10 mouse cellular contexts compared by ENCODE assay signal in genomic region chr4:134430381-134431004, GRCm38 (mm10). TPM values are rescaled to one million over a fixed set of nuclear protein-coding genes. Genes with fewer than 3 reads are reported as not detected.
DNase-seq lines count a peak whose midpoint lies in the region; ATAC-seq and TF ChIP-seq lines count a peak whose summit lies in the region.
"Had no signal": no experiment of that assay in that cellular context is flagged by ENCODE, and none has a peak within 500 bp of the region (broad histone marks: within the 10 kb centered on the region; RNA-seq: fewer than 3 reads in every experiment).

No protein-coding gene starts in this region.

- peaks cover 22% of the 10 kb centered on the region for H3K4me1 ChIP-seq in embryonic facial prominence, embryonic 10.5 days
- H3K4me1 ChIP-seq in hindbrain, embryonic 16.5 days (ENCODE audit: control insufficient read depth, insufficient read depth, low read depth, low read length), result peaks cover 16% of the 10 kb centered on the region
- H3K4me1 ChIP-seq in midbrain, postnatal 0 days (ENCODE audit: insufficient read depth, low read length), result peaks cover 6% of the 10 kb centered on the region
- H3K4me1 ChIP-seq: megakaryocyte, embryonic 14.5 days had no signal

- H3K9me3 ChIP-seq in embryonic facial prominence, embryonic 10.5 days, result no peaks in the 10 kb centered on the region
- H3K9me3 ChIP-seq in hindbrain, embryonic 16.5 days (ENCODE audit: control insufficient read depth, low read length), result no peaks in the 10 kb centered on the region
- H3K9me3 ChIP-seq in midbrain, postnatal 0 days (ENCODE audit: low read length), result no peaks in the 10 kb centered on the region
- H3K9me3 ChIP-seq: megakaryocyte, embryonic 14.5 days had no signal

- H3K27ac ChIP-seq in gastrocnemius, adult 2 months, result no peak overlapping the region
- H3K27ac ChIP-seq in embryonic facial prominence, embryonic 10.5 days (replicated peaks), result peak overlapping the region; percentile 79
- H3K27ac ChIP-seq in hindbrain, embryonic 16.5 days (ENCODE audit: low read depth, low read length), result peak overlapping the region; percentile 81
- H3K27ac ChIP-seq in midbrain, postnatal 0 days (ENCODE audit: low read depth, low read length), result peak overlapping the region; percentile 85

- 0 out of 2 replicates have a peak, but pooled peaks cover 7% of the 10 kb centered on the region for H3K36me3 ChIP-seq in embryonic facial prominence, embryonic 10.5 days (replicated peaks)
- no peaks in the 10 kb centered on the region for H3K36me3 ChIP-seq in hindbrain, embryonic 16.5 days (ENCODE audit: control insufficient read depth, insufficient read depth, low read length)
- no peaks in the 10 kb centered on the region for H3K36me3 ChIP-seq in midbrain, postnatal 0 days (ENCODE audit: insufficient read depth, low read length)

- DNase-seq in gastrocnemius, adult 2 months, result peak; percentile 28
- no peak for DNase-seq in gastrocnemius, postnatal 36 days
- peak; percentile 73 for DNase-seq in embryonic facial prominence, embryonic 10.5 days (ENCODE audit: low spot score)
- DNase-seq in left cerebral cortex, postnatal 36 days (ENCODE audit: low spot score in 2 of 2), result peak; percentile 93 to 94
- DNase-seq in midbrain, postnatal 0 days (ENCODE audit: low spot score), result peak; percentile 94
- no peak for DNase-seq in thymus, postnatal 36 days

- WGBS in embryonic facial prominence, embryonic 10.5 days, result 43% methylated on average over 23 of the region's 23 CpGs
- WGBS in hindbrain, embryonic 16.5 days, result 9% methylated on average over 23 of the region's 23 CpGs
- WGBS in midbrain, postnatal 0 days, result 12% methylated on average over 23 of the region's 23 CpGs

- peak overlapping the region; percentile 33 for H3K4me2 ChIP-seq in hindbrain, embryonic 16.5 days (ENCODE audit: low read length)
- 0 out of 2 replicates have a peak overlapping the region, but pooled peaks have one; percentile 20 for H3K4me2 ChIP-seq in midbrain, postnatal 0 days (ENCODE audit: low read depth, low read length, poor library complexity, severe bottlenecking)

- H3K27me3 ChIP-seq in embryonic facial prominence, embryonic 10.5 days (replicated peaks; ENCODE audit: low read depth, poor library complexity, severe bottlenecking), result no peaks in the 10 kb centered on the region
- no peaks in the 10 kb centered on the region for H3K27me3 ChIP-seq in hindbrain, embryonic 16.5 days (replicated peaks; ENCODE audit: control insufficient read depth, insufficient read depth, low read length)
- H3K27me3 ChIP-seq in midbrain, postnatal 0 days (ENCODE audit: insufficient read depth, low read length), result no peaks in the 10 kb centered on the region

- no peak for TF ChIP-seq CTCF in gastrocnemius, adult 2 months (IDR thresholded peaks at IDR 0.05)
- TF ChIP-seq CTCF in midbrain, postnatal 0 days (IDR thresholded peaks at IDR 0.05), result no peak

- H3K4me3 ChIP-seq in gastrocnemius, adult 2 months, result peak overlapping the region; percentile 31
- H3K4me3 ChIP-seq in embryonic facial prominence, embryonic 10.5 days, result no peak overlapping the region
- no peak overlapping the region for H3K4me3 ChIP-seq in hindbrain, embryonic 16.5 days (ENCODE audit: low read length)
- H3K4me3 ChIP-seq in midbrain, postnatal 0 days (ENCODE audit: low read depth, low read length), result no peak overlapping the region
- H3K4me3 ChIP-seq: megakaryocyte, embryonic 14.5 days had no signal

- H3K9ac ChIP-seq in hindbrain, embryonic 16.5 days (ENCODE audit: low read depth, low read length), result peak overlapping the region; percentile 4; the same call in 1 of the 2 replicates
- peak overlapping the region; percentile 13; the same call in 1 of the 2 replicates for H3K9ac ChIP-seq in midbrain, postnatal 0 days (replicated peaks; ENCODE audit: low read length, poor library complexity, severe bottlenecking)

- intact Hi-C loops in gastrocnemius, adult 2 months (cut with DNase I), result no loop called here
- intact Hi-C loops in gastrocnemius, postnatal 36 days (cut with DNase I), result no loop called here
- intact Hi-C loops in left cerebral cortex, postnatal 36 days (cut with DNase I), result loop anchor here (2.0 kb wide), 1 partner anchor 14 kb away; no protein-coding TSS in a partner anchor

- ATAC-seq in hindbrain, embryonic 16.5 days, result peak; percentile 84
- peak; percentile 54 for ATAC-seq in midbrain, postnatal 0 days (ENCODE audit: low FRiP score)
- no peak for ATAC-seq in activated CD4-positive, CD25-positive, alpha-beta regulatory T cell, adult 4 months

RNA-seq across cellular contexts. Expression of gene Pafah2, which starts 34.4 kb away (rescaled TPM):
- 1 to 10 TPM; 2.6 to 4.0 TPM for total RNA-seq in gastrocnemius, adult 2 months (2021)
- 1 to 10 TPM; 1.8 to 4.0 TPM for total RNA-seq in gastrocnemius, postnatal 36 days (2021)
- polyA plus RNA-seq in embryonic facial prominence, embryonic 10.5 days (2016; fragmentation: Nextera tagmentation; extraction: Ambion mirVana), result 7.0 and 8.3 TPM in 2 replicates
- polyA plus RNA-seq in hindbrain, embryonic 16.5 days (2015; fragmentation: Nextera tagmentation; extraction: Ambion mirVana), result 7.8 and 8.5 TPM in 2 replicates
- total RNA-seq in left cerebral cortex, postnatal 36 days (2021), result 1 to 10 TPM; 6.7 to 7.5 TPM
- total RNA-seq in midbrain, postnatal 0 days (2014; rRNA removed), result 8.3 and 11.6 TPM in 2 replicates
- 5.7 and 6.7 TPM in 2 replicates for polyA plus RNA-seq in midbrain, postnatal 0 days (2015; fragmentation: Nextera tagmentation; extraction: Ambion mirVana)
- polyA plus RNA-seq in activated CD4-positive, CD25-positive, alpha-beta regulatory T cell, adult 4 months (2017; shearing (Covaris generic)), result under 1 TPM; 0.70 to 0.90 TPM

RNA-seq across cellular contexts. Expression of gene Stmn1, which starts 37.6 kb away (rescaled TPM):
- 1 to 10 TPM; 3.0 to 3.8 TPM for total RNA-seq in gastrocnemius, adult 2 months (2021)
- total RNA-seq in gastrocnemius, postnatal 36 days (2021), result 1 to 10 TPM; 8.0 TPM
- polyA plus RNA-seq in embryonic facial prominence, embryonic 10.5 days (2016; fragmentation: Nextera tagmentation; extraction: Ambion mirVana), result 2,394 and 2,556 TPM in 2 replicates
- 5,655 and 5,657 TPM in 2 replicates for polyA plus RNA-seq in hindbrain, embryonic 16.5 days (2015; fragmentation: Nextera tagmentation; extraction: Ambion mirVana)
- 1,000 to 10,000 TPM; 1,022 to 1,141 TPM for total RNA-seq in left cerebral cortex, postnatal 36 days (2021)
- 1,269 and 1,609 TPM in 2 replicates for total RNA-seq in midbrain, postnatal 0 days (2014; rRNA removed)
- 6,261 and 6,359 TPM in 2 replicates for polyA plus RNA-seq in midbrain, postnatal 0 days (2015; fragmentation: Nextera tagmentation; extraction: Ambion mirVana)
- 100 to 1,000 TPM; 262 to 341 TPM for polyA plus RNA-seq in activated CD4-positive, CD25-positive, alpha-beta regulatory T cell, adult 4 months (2017; shearing (Covaris generic))

RNA-seq across cellular contexts. Expression of gene Extl1, which starts 46.8 kb away (rescaled TPM):
- 10 to 100 TPM; 25.1 to 27.8 TPM for total RNA-seq in gastrocnemius, adult 2 months (2021)
- 10 to 100 TPM; 25.9 to 29.9 TPM for total RNA-seq in gastrocnemius, postnatal 36 days (2021)
- polyA plus RNA-seq in embryonic facial prominence, embryonic 10.5 days (2016; fragmentation: Nextera tagmentation; extraction: Ambion mirVana), result 0.25 and 0.66 TPM in 2 replicates
- polyA plus RNA-seq in hindbrain, embryonic 16.5 days (2015; fragmentation: Nextera tagmentation; extraction: Ambion mirVana), result 0.65 and 0.66 TPM in 2 replicates
- 10 to 100 TPM; 46.2 to 60.6 TPM for total RNA-seq in left cerebral cortex, postnatal 36 days (2021)
- 2.1 and 2.2 TPM in 2 replicates for total RNA-seq in midbrain, postnatal 0 days (2014; rRNA removed)
- polyA plus RNA-seq in midbrain, postnatal 0 days (2015; fragmentation: Nextera tagmentation; extraction: Ambion mirVana), result 0.79 and 1.2 TPM in 2 replicates
- 1 to 10 TPM in 1 of 2 experiments, under 1 TPM in 1; 0.16 to 1.4 TPM for polyA plus RNA-seq in activated CD4-positive, CD25-positive, alpha-beta regulatory T cell, adult 4 months (2017; shearing (Covaris generic))
- total RNA-seq: common myeloid progenitor, adult 5-6 weeks had no signal

Comparison
In these comparisons a context has a peak if more than half of its experiments do, and no peak if none do; other contexts are left out.
1. DNase-seq: peak in gastrocnemius, adult 2 months (single experiment), embryonic facial prominence, embryonic 10.5 days (single experiment), left cerebral cortex, postnatal 36 days (2 of 2) and midbrain, postnatal 0 days (single experiment); none in gastrocnemius, postnatal 36 days (0 of 2) and thymus, postnatal 36 days (0 of 2).
2. RNA of gene Stmn1, which starts 37.6 kb away (total RNA-seq): 1,269 to 1,609 TPM in midbrain, postnatal 0 days and 1,022 to 1,141 TPM in left cerebral cortex, postnatal 36 days; 8.0 TPM in gastrocnemius, postnatal 36 days and 3.0 to 3.8 TPM in gastrocnemius, adult 2 months; every median in the first group is over 100 times any median in the second.